Mouse (Mus musculus) cerebellum, adult 8-10 months (tissue): ENCODE results near the gene Lrrc72.

ENCODE experiments used
- DNase-seq: peaks from one replicate; pipeline ENCODE4 v3.0.0; 2022

Lrrc72 gene

GRCm38 (mm10) chr12:36189610-36190009 lies 63.6 kb downstream of the Lrrc72 start:
- no peak for DNase-seq

DNA sequence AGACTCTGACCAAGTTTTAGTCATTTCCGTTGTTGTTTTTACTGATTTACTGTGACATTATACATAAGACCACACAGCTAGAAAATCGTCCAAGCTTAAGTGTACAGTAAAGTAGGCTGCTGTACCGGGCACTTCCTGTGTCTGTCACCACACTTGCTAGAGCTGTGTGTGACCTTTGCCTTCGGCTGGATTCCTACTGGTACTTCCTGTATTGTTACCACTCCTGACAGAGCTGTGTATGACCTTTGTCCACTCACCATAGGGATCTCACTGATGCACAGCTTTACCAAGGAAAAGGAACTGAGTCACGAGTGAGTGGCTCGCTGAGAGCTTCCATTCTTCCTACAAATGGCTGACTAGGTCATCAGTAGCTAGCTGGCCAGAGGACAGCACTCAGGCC lies 66.1 kb downstream of the Lrrc72 start:
- no peak for DNase-seq

DNA sequence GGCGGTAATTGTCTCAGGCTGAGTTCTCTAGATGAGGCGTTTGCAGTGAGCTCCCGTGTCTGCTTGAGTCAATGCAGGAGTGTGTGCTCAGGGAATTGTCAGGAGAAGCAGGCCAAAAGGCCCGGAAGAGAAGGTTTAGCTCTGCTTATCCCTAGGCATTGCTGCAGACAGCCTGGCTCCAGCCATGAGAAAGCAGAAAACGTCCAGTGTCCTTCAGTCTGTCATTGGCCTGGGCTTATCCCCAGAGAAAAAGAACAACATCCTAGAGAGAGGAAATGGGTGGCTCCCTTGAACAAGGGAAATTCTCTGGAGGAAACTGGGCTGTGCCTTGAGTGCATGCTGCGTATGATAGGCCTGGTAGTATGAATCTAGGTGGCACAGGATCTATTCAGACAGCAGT lies 70.6 kb downstream of the Lrrc72 start:
- no peak for DNase-seq

- DNase-seq = no peak
These were observed 76.0 kb downstream of the Lrrc72 start for GRCm38 (mm10) chr12:36177227-36177626.

GRCm38 (mm10) chr12:36165299-36165698 lies 87.9 kb downstream of the Lrrc72 start:
- DNase-seq = no peak

DNA sequence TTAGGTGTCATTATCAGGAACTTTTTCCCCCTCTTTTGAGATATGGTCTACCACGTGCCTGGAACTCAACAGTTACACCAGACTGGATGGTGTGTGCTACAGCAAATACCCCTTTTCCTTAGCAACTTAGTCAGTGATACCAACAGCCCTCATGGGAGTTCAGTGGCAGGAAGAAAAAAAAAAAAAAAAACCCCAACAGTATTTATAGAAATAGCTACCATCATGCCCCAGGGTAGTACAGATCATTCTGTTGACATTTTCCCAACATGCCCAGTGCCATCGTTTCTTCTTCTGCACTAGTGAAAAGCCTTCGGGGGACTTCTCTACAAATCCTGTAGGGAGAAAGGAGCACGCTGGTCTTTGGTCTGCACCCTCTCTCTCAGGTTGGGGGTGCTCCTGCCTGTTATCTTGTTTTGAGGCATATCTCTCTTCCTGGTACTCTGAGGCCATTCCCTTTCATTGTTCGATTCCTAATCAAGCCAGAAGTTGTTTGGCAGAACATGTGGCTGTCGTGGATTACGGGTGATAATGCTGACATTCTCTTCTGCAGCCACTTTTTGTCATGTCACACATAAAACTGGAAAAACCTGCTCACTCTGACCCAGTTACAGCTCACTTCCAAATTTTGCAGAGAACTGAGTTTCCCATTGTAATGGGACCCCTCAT lies 88.9 kb downstream of the Lrrc72 start:
- no peak for DNase-seq
